Mouse (Mus musculus) testis, adult 2 months (tissue): ENCODE data around the gene Tpbpa. TPM values are rescaled to one million over a fixed set of nuclear protein-coding genes. Genes with fewer than 3 reads are reported as not detected.
"Not testable (repeated sequence)": the region's sequence is repeated elsewhere in the genome, so short reads cannot be mapped to it uniquely, and the experiment has no call there.

Experiments
- H3K27ac ChIP-seq: fragments of 200-500 bp; 2 replicates; pipeline ENCODE4 v1.5.1; 2012; ENCODE audit warnings: low read depth, low read length; ENCODE audit not compliant: control insufficient read depth, insufficient read depth
- H3K27me3 ChIP-seq: fragments of 200-500 bp; 2 replicates; pipeline ENCODE4 v1.6.1; 2012; ENCODE audit warnings: mild to moderate bottlenecking, low read length, moderate library complexity; ENCODE audit not compliant: control insufficient read depth, insufficient read depth
- H3K36me3 ChIP-seq: fragments of 200-500 bp; 2 replicates; pipeline ENCODE4 v1.6.1; 2012; ENCODE audit warnings: mild to moderate bottlenecking, low read length; ENCODE audit not compliant: control insufficient read depth, insufficient read depth
- H3K4me1 ChIP-seq: fragments of 200-500 bp; 2 replicates; pipeline ENCODE4 v1.6.1; 2012; ENCODE audit warnings: low read length; ENCODE audit not compliant: control insufficient read depth, insufficient read depth
- H3K4me3 ChIP-seq: fragments of 200-500 bp; 2 replicates; pipeline ENCODE4 v1.5.1; 2012; ENCODE audit warnings: low read depth, mild to moderate bottlenecking, low read length, moderate library complexity, mixed read lengths; ENCODE audit not compliant: control insufficient read depth
- CTCF ChIP-seq: fragments of 200-500 bp; IDR thresholded peaks from 2 replicates; pipeline ENCODE4 v1.5.1; 2012; ENCODE audit warnings: low read depth, mild to moderate bottlenecking, inconsistent platforms, low read length, moderate library complexity; ENCODE audit not compliant: control insufficient read depth, insufficient read depth, insufficient replicate concordance
- POLR2A ChIP-seq: fragments of 200-500 bp; IDR thresholded peaks from 2 replicates; pipeline ENCODE4 v1.6.1; 2012; ENCODE audit warnings: low read depth, mild to moderate bottlenecking, inconsistent platforms, low read length, moderate library complexity; ENCODE audit not compliant: control insufficient read depth
- polyA plus RNA-seq: library from polyadenylated mRNA; depleted of rRNA; stranded (reverse); fragments of >200 nt; gene quantifications from 2 replicates; pipeline ENCODE4 v1.2.3, GENCODE M21; 2012; rRNA removed

The Tpbpa gene
- not detected in 2 replicates for polyA plus RNA-seq

GRCm38 (mm10) chr13:60941884-60942283, at the start of gene Tpbpa:
TSS of gene Tpbpa (minus strand) at chr13:60941984.
- H3K27me3 ChIP-seq, H3K27ac ChIP-seq, H3K4me3 ChIP-seq, H3K36me3 ChIP-seq, H3K4me1 ChIP-seq: not testable (repeated sequence)

- not testable (repeated sequence) for H3K27me3 ChIP-seq, H3K4me1 ChIP-seq, H3K27ac ChIP-seq, H3K4me3 ChIP-seq, H3K36me3 ChIP-seq
These were observed 45.1 kb upstream of the Tpbpa start for GRCm38 (mm10) chr13:60986915-60987314.

GRCm38 (mm10) chr13:60972319-60972718, 30.5 kb upstream of the Tpbpa start:
- not testable (repeated sequence) for H3K27ac ChIP-seq, H3K27me3 ChIP-seq, H3K4me3 ChIP-seq, H3K36me3 ChIP-seq, H3K4me1 ChIP-seq

- H3K36me3 ChIP-seq, H3K4me1 ChIP-seq, H3K27me3 ChIP-seq, H3K27ac ChIP-seq, H3K4me3 ChIP-seq: not testable (repeated sequence)
These were observed 22.2 kb upstream of the Tpbpa start for GRCm38 (mm10) chr13:60963985-60964384.

GRCm38 (mm10) chr13:60961706-60962105, 19.9 kb upstream of the Tpbpa start:
- no peak overlapping the region for H3K4me3 ChIP-seq
- no peak overlapping the region for H3K27ac ChIP-seq
- no peaks in the 10 kb centered on the region for H3K4me1 ChIP-seq
- TF ChIP-seq CTCF = no peak
- no peak for TF ChIP-seq POLR2A
- no peaks in the 10 kb centered on the region for H3K27me3 ChIP-seq
- H3K36me3 ChIP-seq = no peaks in the 10 kb centered on the region

GRCm38 (mm10) chr13:60936500-60936901, 5.3 kb downstream of the Tpbpa start, which contains the start of the genes Gm49391 and Ctla2a:
TSS of gene Gm49391 (minus strand) at chr13:60936571.
TSS of gene Ctla2a (minus strand) at chr13:60936625.
- Histone ChIP-seq H3K36me3 (no peaks in the 10 kb centered on the region), H3K27ac (no peak within 1 kb of the TSS), H3K4me3 (no peak within 1 kb of the TSS), H3K4me1 (no peaks in the 10 kb centered on the region), H3K27me3 (no peaks in the 10 kb centered on the region)
- TF ChIP-seq CTCF = no peak
- no peak for TF ChIP-seq POLR2A

GRCm38 (mm10) chr13:60935490-60935889, 6.3 kb downstream of the Tpbpa start, which contains the start of gene Gm49393:
TSS of gene Gm49393 (minus strand) at chr13:60935590.
- not testable (repeated sequence) for H3K27me3 ChIP-seq, H3K27ac ChIP-seq

GRCm38 (mm10) chr13:60904780-60905179, 37.0 kb downstream of the Tpbpa start, which contains the start of gene Tpbpb:
TSS of gene Tpbpb (minus strand) at chr13:60904880.
- not testable (repeated sequence) for H3K36me3 ChIP-seq

More at GRCm38 (mm10) chr13:60935490-60935889, 6.3 kb downstream of the Tpbpa start, which contains the start of gene Gm49393:
- H3K4me1 ChIP-seq, H3K4me3 ChIP-seq, H3K36me3 ChIP-seq: not testable (repeated sequence)

GRCm38 (mm10) chr13:60897328-60897727, 44.5 kb downstream of the Tpbpa start, which contains the start of gene Ctla2b:
TSS of gene Ctla2b (minus strand) at chr13:60897447.
- Histone ChIP-seq H3K4me1 (no peaks in the 10 kb centered on the region), H3K27me3 (no peaks in the 10 kb centered on the region), H3K36me3 (no peaks in the 10 kb centered on the region), H3K27ac (no peak within 1 kb of the TSS), H3K4me3 (no peak within 1 kb of the TSS)
- TF ChIP-seq POLR2A (no peak), CTCF (no peak)

More at GRCm38 (mm10) chr13:60904780-60905179, 37.0 kb downstream of the Tpbpa start, which contains the start of gene Tpbpb:
- H3K4me3 ChIP-seq, H3K27ac ChIP-seq, H3K4me1 ChIP-seq, H3K27me3 ChIP-seq: not testable (repeated sequence)

- not testable (repeated sequence) for H3K4me3 ChIP-seq, H3K4me1 ChIP-seq, H3K27me3 ChIP-seq, H3K36me3 ChIP-seq, H3K27ac ChIP-seq
These were observed 45.0 kb downstream of the Tpbpa start, which contains the start of gene Gm49392 for GRCm38 (mm10) chr13:60896794-60897193. TSS of gene Gm49392 (minus strand) at chr13:60896894.
